Mouse (Mus musculus) liver, embryonic 14.5 days (tissue): ENCODE data around the gene St3gal6. TPM values are rescaled to one million over a fixed set of nuclear protein-coding genes. Genes with fewer than 3 reads are reported as not detected.

Experiments
- ATAC-seq: fragments of 200-750 bp; cut with Nextera tagmentation; 2 replicates; pipeline ENCODE4 v1.8.0; 2017; ENCODE audit warnings: moderate number of reproducible peaks, mild to moderate bottlenecking, moderate library complexity; ENCODE audit not compliant: insufficient read depth
- DNase-seq, 3 experiments: peaks; one replicate each; pipeline ENCODE4 v3.0.0-alpha.2; 2012 to 2013; ENCODE audit warnings: low read depth in 3 of 3, low spot score in 3 of 3
- H3K27ac ChIP-seq: fragments of 300-500 bp; sonication (generic); 2 replicates; pipeline ENCODE4 v1.5.1; 2014; ENCODE audit warnings: moderate library complexity, mild to moderate bottlenecking, control low read depth, inconsistent platforms
- H3K27me3 ChIP-seq: fragments of 300-500 bp; sonication (generic); 2 replicates; pipeline ENCODE4 v1.6.1; 2014; ENCODE audit warnings: mild to moderate bottlenecking, low read length, moderate library complexity; ENCODE audit not compliant: control insufficient read depth, insufficient read depth
- H3K36me3 ChIP-seq: fragments of 300-500 bp; sonication (generic); replicated peaks from 2 replicates; pipeline ENCODE4 v1.6.1; 2014; ENCODE audit warnings: low read depth; ENCODE audit not compliant: control insufficient read depth, insufficient read depth
- H3K4me1 ChIP-seq, 2 experiments: fragments of 200-500 bp in 1 of 2; fragments of 300-500 bp in 1 of 2; sonication (generic) in 1 of 2; replicated peaks; 2 replicates each; pipeline ENCODE4 v1.6.1; 2012 to 2014; ENCODE audit warnings: antibody characterized with exemption in 1 of 2, inconsistent platforms in 1 of 2, low read length in 1 of 2; ENCODE audit not compliant: control insufficient read depth in 2 of 2, insufficient read depth in 2 of 2
- H3K4me2 ChIP-seq: fragments of 300-500 bp; sonication (generic); 2 replicates; pipeline ENCODE4 v1.6.1; 2014; ENCODE audit warnings: low read depth, mild to moderate bottlenecking, control low read depth, moderate library complexity
- H3K4me3 ChIP-seq, 2 experiments: fragments of 200-500 bp in 1 of 2; fragments of 300-500 bp in 1 of 2; sonication (generic) in 1 of 2; 2 replicates each; pipeline ENCODE4 v1.5.1; 2012 to 2014; ENCODE audit warnings: low read depth in 2 of 2, low read length in 2 of 2, mild to moderate bottlenecking in 2 of 2, control low read depth in 1 of 2, inconsistent platforms in 1 of 2, moderate library complexity in 1 of 2; ENCODE audit not compliant: insufficient read depth in 1 of 2
- H3K9ac ChIP-seq: fragments of 300-500 bp; sonication (generic); replicated peaks from 2 replicates; pipeline ENCODE4 v1.6.1; 2014; ENCODE audit warnings: mild to moderate bottlenecking, control low read depth, moderate library complexity
- H3K9me3 ChIP-seq: fragments of 300-500 bp; sonication (generic); 2 replicates; pipeline ENCODE4 v1.6.1; 2016; ENCODE audit warnings: low read length, mixed read lengths; ENCODE audit not compliant: control insufficient read depth
- CTCF ChIP-seq: IDR thresholded peaks from 2 replicates; pipeline ENCODE4 v1.5.1; 2016; ENCODE audit warnings: antibody characterized with exemption, low read depth, control low read depth
- EP300 ChIP-seq: IDR thresholded peaks from 2 replicates; pipeline ENCODE4 v1.6.1; 2016; ENCODE audit warnings: antibody characterized with exemption, low read depth
- WGBS: fragments of 180-500 bp; shearing (Covaris S2); extraction: QIAGEN DNeasy Blood & Tissue Kit; methylation state at CpG from one replicate; pipeline ENCODE4 v1.1.7; 2014; ENCODE audit not compliant: insufficient replicate concordance; 5-methylcytosine and 5-hydroxymethylcytosine counted together
- polyA plus RNA-seq, 2 experiments: library from polyadenylated mRNA; depleted of rRNA in 1 of 2; stranded (reverse) in 1 of 2; unstranded in 1 of 2; fragments of >200 nt; fragmentation: Nextera tagmentation in 1 of 2; extraction: Ambion mirVana in 1 of 2; gene quantifications; 2 replicates each; pipeline versions ENCODE4 v1.2.1 to v1.2.3; 2012 to 2014

St3gal6 gene
- polyA plus RNA-seq, 2 experiments = 10.4 to 25.6 TPM

- no peak overlapping the region for H3K27ac ChIP-seq
- no peak overlapping the region for H3K9ac ChIP-seq
- TF ChIP-seq EP300 (no peak), CTCF (no peak)
- DNase-seq (no peak), ATAC-seq (no peak)
- H3K4me1 ChIP-seq = peaks cover 45 to 47% of the 10 kb centered on the region in 2 experiments
- peaks cover 4% of the 10 kb centered on the region; the same call in 1 of the 2 replicates for H3K36me3 ChIP-seq
- H3K27me3 ChIP-seq = no peaks in the 10 kb centered on the region
- 82% methylated on average over 7 of the region's 7 CpGs for WGBS
- H3K9me3 ChIP-seq = no peaks in the 10 kb centered on the region
- no peak overlapping the region for H3K4me3 ChIP-seq
- H3K4me2 ChIP-seq = no peak overlapping the region
Observed at GRCm38 (mm10) chr16:58516960-58517798, 6.9 kb downstream of the St3gal6 start.

- ATAC-seq = no peak
- no peaks in the 10 kb centered on the region for H3K9me3 ChIP-seq
- H3K4me1 ChIP-seq = peaks cover 45 to 46% of the 10 kb centered on the region in 2 experiments
- peaks cover 4% of the 10 kb centered on the region; the same call in 1 of the 2 replicates for H3K36me3 ChIP-seq
- 89% methylated on average over 2 of the region's 2 CpGs for WGBS
- H3K27ac ChIP-seq = peak overlapping the region; percentile 7
- H3K4me2 ChIP-seq = no peak overlapping the region
- no peaks in the 10 kb centered on the region for H3K27me3 ChIP-seq
- no peak overlapping the region for H3K9ac ChIP-seq
- no peak overlapping the region for H3K4me3 ChIP-seq
- DNase-seq = no peak
- TF ChIP-seq EP300 = no peak
- TF ChIP-seq CTCF = no peak
Observed at GRCm38 (mm10) chr16:58516161-58516560, 7.9 kb downstream of the St3gal6 start.

- peaks cover 34 to 41% of the 10 kb centered on the region in 2 experiments for H3K4me1 ChIP-seq
- H3K27me3 ChIP-seq = no peaks in the 10 kb centered on the region
- H3K27ac ChIP-seq = peak overlapping the region; percentile 81
- ATAC-seq (peak; percentile 94), DNase-seq (peak; percentile 79 to 87 (median 82))
- peaks cover 4% of the 10 kb centered on the region; the same call in 1 of the 2 replicates for H3K36me3 ChIP-seq
- no peaks in the 10 kb centered on the region for H3K9me3 ChIP-seq
- peak; percentile 97 for TF ChIP-seq CTCF
- peak; percentile 77 for TF ChIP-seq EP300
- H3K9ac ChIP-seq = peak overlapping the region; percentile 19
- WGBS = 35% methylated on average over 9 of the region's 9 CpGs
- H3K4me2 ChIP-seq = peak overlapping the region; percentile 67
- peak overlapping the region; percentile 18 to 28; a peak in 3 of 4 replicates for H3K4me3 ChIP-seq
Observed at GRCm38 (mm10) chr16:58514565-58514964, 9.5 kb downstream of the St3gal6 start.

- peak overlapping the region; percentile 21; the same call in 1 of the 2 replicates for H3K9ac ChIP-seq
- TF ChIP-seq EP300 = no peak
- TF ChIP-seq CTCF = no peak
- no peak for DNase-seq
- WGBS = 49% methylated on average over 6 of the region's 6 CpGs
- H3K9me3 ChIP-seq = no peaks in the 10 kb centered on the region
- H3K4me3 ChIP-seq = no peak overlapping the region
- H3K27ac ChIP-seq = peak overlapping the region; percentile 81
- peaks cover 4% of the 10 kb centered on the region; the same call in 1 of the 2 replicates for H3K36me3 ChIP-seq
- H3K4me2 ChIP-seq = no peak overlapping the region
- no peak for ATAC-seq
- H3K27me3 ChIP-seq = no peaks in the 10 kb centered on the region
- peaks cover 28 to 39% of the 10 kb centered on the region in 2 experiments for H3K4me1 ChIP-seq
Observed at GRCm38 (mm10) chr16:58513755-58514154, 10.3 kb downstream of the St3gal6 start.

DNA sequence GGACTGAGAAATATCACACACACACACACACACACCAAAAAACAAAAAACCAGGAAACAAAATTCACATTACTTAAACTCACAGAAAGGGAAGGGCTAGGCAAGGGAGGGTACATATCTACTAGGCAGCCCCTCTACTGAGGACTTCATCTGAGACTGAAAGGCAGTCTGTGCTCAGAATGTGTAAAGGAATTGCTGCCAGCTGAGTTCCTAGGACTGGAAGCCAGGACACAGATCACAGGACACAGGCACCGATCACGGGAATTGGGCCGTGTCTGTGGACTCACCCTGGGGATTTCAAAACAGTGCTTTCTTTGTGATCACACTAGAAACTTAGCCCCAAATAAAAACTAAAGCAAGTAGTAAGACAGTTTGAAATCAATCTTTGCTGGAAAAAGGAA, 11.2 kb downstream of the St3gal6 start:
- peak overlapping the region; percentile 20 for H3K27ac ChIP-seq
- no peak overlapping the region for H3K4me2 ChIP-seq
- H3K4me1 ChIP-seq = peaks cover 22 to 32% of the 10 kb centered on the region in 2 experiments
- no peak overlapping the region for H3K9ac ChIP-seq
- H3K36me3 ChIP-seq = peaks cover 4% of the 10 kb centered on the region; the same call in 1 of the 2 replicates
- WGBS = 85% methylated on average over 3 of the region's 3 CpGs
- H3K27me3 ChIP-seq = no peaks in the 10 kb centered on the region
- no peak for DNase-seq
- H3K4me3 ChIP-seq = no peak overlapping the region
- TF ChIP-seq EP300 (no peak), CTCF (no peak)
- H3K9me3 ChIP-seq = no peaks in the 10 kb centered on the region
- no peak for ATAC-seq
